8 mouse cellular contexts compared by ENCODE assay signal in the genomic region with DNA sequence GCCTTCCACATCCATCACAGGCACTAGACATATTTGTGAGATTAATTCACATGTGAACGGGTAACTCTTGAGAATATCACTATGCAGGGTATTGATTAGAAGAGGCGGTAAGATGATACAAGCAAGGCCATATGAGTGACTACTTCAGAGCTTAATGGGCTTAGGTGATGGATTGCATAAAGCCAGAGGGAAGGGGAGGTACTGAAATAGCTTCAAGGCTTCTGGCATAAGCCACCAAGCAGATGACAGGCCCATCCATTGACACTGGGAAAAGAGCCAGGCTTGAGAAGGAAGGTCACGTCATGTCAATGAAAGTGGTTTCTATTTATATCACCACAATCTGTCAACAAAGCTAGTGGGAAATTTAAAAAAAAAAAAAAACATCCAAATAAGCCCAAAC.
DNase-seq lines count a peak whose midpoint lies in the region; ATAC-seq lines count a peak whose summit lies in the region.

No protein-coding gene starts in this region.

- 15% methylated on average over 3 of the region's 3 CpGs for WGBS in heart, embryonic 14.5 days

- H3K27ac ChIP-seq in heart, embryonic 14.5 days (replicated peaks in 1 of 2; ENCODE audit: control insufficient read depth in 1 of 2, insufficient read depth in 1 of 2, low read depth in 2 of 2, low read length in 2 of 2) = peak overlapping the region; percentile 27 to 56; a peak in 3 of 4 replicates

- H3K36me3 ChIP-seq in heart, embryonic 14.5 days (ENCODE audit: control insufficient read depth, insufficient read depth, low read length) = no peaks in the 10 kb centered on the region

- H3K27me3 ChIP-seq in heart, embryonic 14.5 days (ENCODE audit: control insufficient read depth, insufficient read depth, low read length) = no peaks in the 10 kb centered on the region

- peak; percentile 4 for DNase-seq in kidney, adult 9 months
- no peak for DNase-seq in kidney, adult 8-10 months
- DNase-seq in Muller cell, postnatal 12 days (ENCODE audit: inconsistent ontology term) = peak; percentile 7
- DNase-seq in brain, adult 2 months (ENCODE audit: low read depth, low spot score) = peak; percentile 57
- DNase-seq in frontal cortex, postnatal 10 days (ENCODE audit: low spot score in 2 of 2) = no peak
- DNase-seq in spleen, postnatal 10 days (ENCODE audit: low spot score in 2 of 2) = no peak
- DNase-seq in ovary, postnatal 10 days (ENCODE audit: low spot score) = no peak

- no peak overlapping the region for H3K4me3 ChIP-seq in heart, embryonic 14.5 days (ENCODE audit: control insufficient read depth in 1 of 2, insufficient read depth in 1 of 2, low read depth in 1 of 2, low read length in 2 of 2)

- peaks cover 4 to 9% of the 10 kb centered on the region in 2 experiments; a peak in 2 of 4 replicates for H3K4me1 ChIP-seq in heart, embryonic 14.5 days (ENCODE audit: control insufficient read depth in 2 of 2, insufficient read depth in 2 of 2, low read length in 2 of 2)

- no peak overlapping the region for H3K4me2 ChIP-seq in heart, embryonic 14.5 days (ENCODE audit: low read length)

- no peaks in the 10 kb centered on the region for H3K9me3 ChIP-seq in heart, embryonic 14.5 days (ENCODE audit: control insufficient read depth, low read length)

- no peak overlapping the region for H3K9ac ChIP-seq in heart, embryonic 14.5 days (ENCODE audit: low read length)

- ATAC-seq in heart, embryonic 14.5 days (ENCODE audit: insufficient number of reproducible peaks, insufficient read depth, low FRiP score, low read depth) = peak; percentile 90

Comparison
In these comparisons a context has a peak if more than half of its experiments do, and no peak if none do; other contexts are left out.
1. DNase-seq: peak in kidney, adult 9 months (single experiment), Muller cell, postnatal 12 days (single experiment) and brain, adult 2 months (single experiment); none in kidney, adult 8-10 months (0 of 2), frontal cortex, postnatal 10 days (0 of 2), spleen, postnatal 10 days (0 of 2) and ovary, postnatal 10 days (single experiment).